ENCODE assay signal across 8 mouse cellular contexts in genomic region chr2:91258054-91258453, GRCm38 (mm10). TPM values are rescaled to one million over a fixed set of nuclear protein-coding genes. Genes with fewer than 3 reads are reported as not detected.
DNase-seq lines count a peak whose midpoint lies in the region; ATAC-seq lines count a peak whose summit lies in the region.

No protein-coding gene starts in this region.

- DNase-seq in cerebellum, adult 18-20 months, result peak; percentile 62 to 67
- DNase-seq in cerebellum, adult 11 months, result no peak
- DNase-seq in left cerebral cortex, postnatal 14 days (ENCODE audit: low spot score in 2 of 2), result peak; percentile 52 to 58
- no peak for DNase-seq in left cerebral cortex, adult 9 months (ENCODE audit: low spot score in 2 of 2)
- no peak for DNase-seq in ovary, adult 18-20 months (ENCODE audit: low spot score)
- no peak for DNase-seq in thymus, postnatal 4 days

- H3K9ac ChIP-seq in hindbrain, embryonic 12.5 days, result peak overlapping the region; percentile 67; the same call in 1 of the 2 replicates
- H3K9ac ChIP-seq in midbrain, embryonic 12.5 days (replicated peaks), result peak overlapping the region; percentile 72

- H3K9me3 ChIP-seq in hindbrain, embryonic 12.5 days (replicated peaks), result no peaks in the 10 kb centered on the region
- H3K9me3 ChIP-seq in midbrain, embryonic 12.5 days, result no peaks in the 10 kb centered on the region

- ATAC-seq in hindbrain, embryonic 12.5 days (ENCODE audit: low FRiP score), result no peak
- ATAC-seq in midbrain, embryonic 12.5 days (ENCODE audit: low FRiP score, low read depth), result no peak

- H3K27ac ChIP-seq in hindbrain, embryonic 12.5 days, result peak overlapping the region; percentile 24; the same call in 1 of the 2 replicates
- H3K27ac ChIP-seq in midbrain, embryonic 12.5 days (replicated peaks), result no peak overlapping the region; the same call in 1 of the 2 replicates

- peaks cover 39% of the 10 kb centered on the region for H3K4me1 ChIP-seq in hindbrain, embryonic 12.5 days
- peaks cover 37% of the 10 kb centered on the region for H3K4me1 ChIP-seq in midbrain, embryonic 12.5 days

- H3K36me3 ChIP-seq in hindbrain, embryonic 12.5 days, result no peaks in the 10 kb centered on the region
- H3K36me3 ChIP-seq in midbrain, embryonic 12.5 days, result 0 out of 2 replicates have a peak, but pooled peaks cover 8% of the 10 kb centered on the region

- intact Hi-C loops in left cerebral cortex, postnatal 14 days (cut with DNase I), result no loop called here

- H3K27me3 ChIP-seq in hindbrain, embryonic 12.5 days, result peaks cover 28% of the 10 kb centered on the region
- peaks cover 39% of the 10 kb centered on the region for H3K27me3 ChIP-seq in midbrain, embryonic 12.5 days

- H3K4me2 ChIP-seq in hindbrain, embryonic 12.5 days (replicated peaks), result peak overlapping the region; percentile 99
- H3K4me2 ChIP-seq in midbrain, embryonic 12.5 days (replicated peaks), result peak overlapping the region; percentile 99

- H3K4me3 ChIP-seq in hindbrain, embryonic 12.5 days, result peak overlapping the region; percentile 59; the same call in 1 of the 2 replicates
- peak overlapping the region; percentile 60 for H3K4me3 ChIP-seq in midbrain, embryonic 12.5 days

- 70% methylated on average over 5 of the region's 5 CpGs for WGBS in hindbrain, embryonic 12.5 days
- 81% methylated on average over 5 of the region's 5 CpGs for WGBS in midbrain, embryonic 12.5 days

RNA-seq across cellular contexts. Expression of gene Pacsin3, which starts 2.3 kb away (rescaled TPM):
- 10 to 100 TPM; 46.8 TPM for total RNA-seq in left cerebral cortex, postnatal 14 days (2021)
- 21.5 and 25.6 TPM in 2 replicates for polyA plus RNA-seq in hindbrain, embryonic 12.5 days (2016; fragmentation: Nextera tagmentation; extraction: Ambion mirVana)
- polyA plus RNA-seq in midbrain, embryonic 12.5 days (2016; fragmentation: Nextera tagmentation; extraction: Ambion mirVana), result 29.1 and 31.0 TPM in 2 replicates

RNA-seq across cellular contexts. Expression of gene Arfgap2, which starts 6.7 kb away (rescaled TPM):
- total RNA-seq in left cerebral cortex, postnatal 14 days (2021), result 10 to 100 TPM; 63.3 to 65.6 TPM
- polyA plus RNA-seq in hindbrain, embryonic 12.5 days (2016; fragmentation: Nextera tagmentation; extraction: Ambion mirVana), result 84.5 and 85.6 TPM in 2 replicates
- 88.6 and 92.2 TPM in 2 replicates for polyA plus RNA-seq in midbrain, embryonic 12.5 days (2016; fragmentation: Nextera tagmentation; extraction: Ambion mirVana)

RNA-seq across cellular contexts. Expression of gene Ddb2, which starts 21.3 kb away (rescaled TPM):
- 10 to 100 TPM; 10.4 to 10.9 TPM for total RNA-seq in left cerebral cortex, postnatal 14 days (2021)
- polyA plus RNA-seq in hindbrain, embryonic 12.5 days (2016; fragmentation: Nextera tagmentation; extraction: Ambion mirVana), result 10.6 and 13.4 TPM in 2 replicates
- 9.0 and 10.4 TPM in 2 replicates for polyA plus RNA-seq in midbrain, embryonic 12.5 days (2016; fragmentation: Nextera tagmentation; extraction: Ambion mirVana)

RNA-seq across cellular contexts. Expression of gene Acp2, which starts 55.4 kb away (rescaled TPM):
- total RNA-seq in left cerebral cortex, postnatal 14 days (2021), result 10 to 100 TPM; 51.0 to 54.8 TPM
- 39.2 and 41.0 TPM in 2 replicates for polyA plus RNA-seq in hindbrain, embryonic 12.5 days (2016; fragmentation: Nextera tagmentation; extraction: Ambion mirVana)
- polyA plus RNA-seq in midbrain, embryonic 12.5 days (2016; fragmentation: Nextera tagmentation; extraction: Ambion mirVana), result 37.7 and 38.4 TPM in 2 replicates

RNA-seq across cellular contexts. Expression of gene Nr1h3, which starts 55.4 kb away (rescaled TPM):
- total RNA-seq in left cerebral cortex, postnatal 14 days (2021), result 1 to 10 TPM; 1.9 to 2.3 TPM
- 1.5 and 2.0 TPM in 2 replicates for polyA plus RNA-seq in hindbrain, embryonic 12.5 days (2016; fragmentation: Nextera tagmentation; extraction: Ambion mirVana)
- polyA plus RNA-seq in midbrain, embryonic 12.5 days (2016; fragmentation: Nextera tagmentation; extraction: Ambion mirVana), result 1.0 and 1.9 TPM in 2 replicates

Comparison
In these comparisons a context has a peak if more than half of its experiments do, and no peak if none do; other contexts are left out.
1. DNase-seq: peak in cerebellum, adult 18-20 months (2 of 2) and left cerebral cortex, postnatal 14 days (2 of 2); none in cerebellum, adult 11 months (single experiment), left cerebral cortex, adult 9 months (0 of 2), ovary, adult 18-20 months (single experiment) and thymus, postnatal 4 days (single experiment).